Mouse (Mus musculus) intestine, postnatal 0 days (tissue): Measurements from ENCODE around the gene Fam129b. TPM values are rescaled to one million over a fixed set of nuclear protein-coding genes. Genes with fewer than 3 reads are reported as not detected.
A peak's percentile ranks its signal among the peaks of the same experiment; 100 is the strongest.

ENCODE experiments used
- ATAC-seq: fragments of 200-750 bp; cut with Nextera tagmentation; 2 replicates; pipeline ENCODE4 v1.8.0; 2017; ENCODE audit warnings: mild to moderate bottlenecking, moderate TSS enrichment, moderate library complexity
- H3K27ac ChIP-seq: fragments of 300-500 bp; sonication (generic); 2 replicates; pipeline ENCODE4 v1.5.1; 2014; ENCODE audit warnings: mild to moderate bottlenecking, low read depth, low read length, moderate library complexity
- H3K27me3 ChIP-seq: fragments of 300-500 bp; sonication (generic); replicated peaks from 2 replicates; pipeline ENCODE4 v1.6.1; 2014; ENCODE audit warnings: low read length, mixed read lengths; ENCODE audit not compliant: control insufficient read depth, insufficient read depth
- H3K36me3 ChIP-seq: fragments of 300-500 bp; sonication (generic); 2 replicates; pipeline ENCODE4 v1.6.1; 2014; ENCODE audit warnings: mild to moderate bottlenecking, moderate library complexity; ENCODE audit not compliant: control insufficient read depth, insufficient read depth
- H3K4me1 ChIP-seq: fragments of 300-500 bp; sonication (generic); replicated peaks from 2 replicates; pipeline ENCODE4 v1.6.1; 2014; ENCODE audit warnings: antibody characterized with exemption, low read length, mixed read lengths; ENCODE audit not compliant: control insufficient read depth, insufficient read depth
- H3K4me2 ChIP-seq: fragments of 300-500 bp; sonication (generic); replicated peaks from 2 replicates; pipeline ENCODE4 v1.6.1; 2014; ENCODE audit warnings: low read depth, mild to moderate bottlenecking, moderate library complexity
- H3K4me3 ChIP-seq: fragments of 300-500 bp; sonication (generic); 2 replicates; pipeline ENCODE4 v1.5.1; 2014; ENCODE audit warnings: low read depth, low read length
- H3K9ac ChIP-seq: fragments of 300-500 bp; sonication (generic); 2 replicates; pipeline ENCODE4 v1.6.1; 2014; ENCODE audit warnings: mild to moderate bottlenecking, low read depth, low read length
- H3K9me3 ChIP-seq: fragments of 300-500 bp; sonication (generic); 2 replicates; pipeline ENCODE4 v1.6.1; 2016; ENCODE audit warnings: mixed run types; ENCODE audit not compliant: control insufficient read depth
- CTCF ChIP-seq: sonication (generic); IDR thresholded peaks from 2 replicates; pipeline ENCODE4 v1.5.1; 2016; ENCODE audit warnings: low read depth, mild to moderate bottlenecking, control low read depth, antibody characterized with exemption, moderate library complexity
- WGBS: fragments of 180-500 bp; shearing (Covaris S2); extraction: QIAGEN DNeasy Blood & Tissue Kit; methylation state at CpG from one replicate; pipeline ENCODE4 v1.1.7; 2014; 5-methylcytosine and 5-hydroxymethylcytosine counted together
- polyA plus RNA-seq: library from polyadenylated mRNA; unstranded; fragments of >200 nt; fragmentation: Nextera tagmentation; extraction: Ambion mirVana; gene quantifications from 2 replicates; pipeline ENCODE4 v1.2.1, GENCODE M21; 2015

Gene Fam129b
- polyA plus RNA-seq, 1 experiment from 2014 or later: 15.3 TPM

GRCm38 (mm10) chr2:32884745-32885144 lies 8.8 kb downstream of the Fam129b start:
- no peak overlapping the region for H3K4me3 ChIP-seq
- no peak overlapping the region for H3K4me2 ChIP-seq
- no peak for TF ChIP-seq CTCF
- H3K36me3 ChIP-seq: no peaks in the 10 kb centered on the region
- peaks cover 18% of the 10 kb centered on the region for H3K4me1 ChIP-seq
- H3K9ac ChIP-seq: no peak overlapping the region
- H3K27ac ChIP-seq: no peak overlapping the region
- WGBS: 25% methylated on average over 7 of the region's 7 CpGs
- no peaks in the 10 kb centered on the region for H3K27me3 ChIP-seq
- no peaks in the 10 kb centered on the region for H3K9me3 ChIP-seq
- ATAC-seq: no peak

GRCm38 (mm10) chr2:32888029-32888428 lies 12.1 kb downstream of the Fam129b start:
- 24% methylated on average over 9 of the region's 9 CpGs for WGBS
- no peak overlapping the region for H3K4me2 ChIP-seq
- ATAC-seq: no peak
- H3K9ac ChIP-seq: no peak overlapping the region
- H3K4me1 ChIP-seq: peaks cover 3% of the 10 kb centered on the region
- no peak overlapping the region for H3K4me3 ChIP-seq
- H3K36me3 ChIP-seq: no peaks in the 10 kb centered on the region; the same call in 1 of the 2 replicates
- H3K9me3 ChIP-seq: no peaks in the 10 kb centered on the region
- no peak overlapping the region for H3K27ac ChIP-seq
- H3K27me3 ChIP-seq: no peaks in the 10 kb centered on the region
- no peak for TF ChIP-seq CTCF

GRCm38 (mm10) chr2:32888551-32888950 lies 12.6 kb downstream of the Fam129b start:
- no peaks in the 10 kb centered on the region; the same call in 1 of the 2 replicates for H3K36me3 ChIP-seq
- H3K9ac ChIP-seq: no peak overlapping the region
- no peak overlapping the region for H3K4me2 ChIP-seq
- ATAC-seq: no peak
- 0 out of 2 replicates have a peak overlapping the region, but pooled peaks have one; percentile 7 for H3K27ac ChIP-seq
- no peaks in the 10 kb centered on the region for H3K27me3 ChIP-seq
- peaks cover 3% of the 10 kb centered on the region for H3K4me1 ChIP-seq
- TF ChIP-seq CTCF: no peak
- no peak overlapping the region for H3K4me3 ChIP-seq
- WGBS: 44% methylated on average over 3 of the region's 3 CpGs
- H3K9me3 ChIP-seq: no peaks in the 10 kb centered on the region

GRCm38 (mm10) chr2:32890280-32890679 lies 14.4 kb downstream of the Fam129b start:
- Histone ChIP-seq H3K4me2 (no peak overlapping the region), H3K4me3 (no peak overlapping the region), H3K36me3 (no peaks in the 10 kb centered on the region; the same call in 1 of the 2 replicates), H3K9me3 (no peaks in the 10 kb centered on the region), H3K27me3 (no peaks in the 10 kb centered on the region), H3K4me1 (peaks cover 6% of the 10 kb centered on the region), H3K27ac (no peak overlapping the region), H3K9ac (no peak overlapping the region)
- no peak for ATAC-seq
- WGBS: 77% methylated on average over 3 of the region's 3 CpGs
- no peak for TF ChIP-seq CTCF

GRCm38 (mm10) chr2:32891278-32891677 lies 15.4 kb downstream of the Fam129b start:
- Histone ChIP-seq H3K4me2 (0 out of 2 replicates have a peak overlapping the region, but pooled peaks have one; percentile 30), H3K4me1 (peaks cover 6% of the 10 kb centered on the region), H3K9me3 (no peaks in the 10 kb centered on the region), H3K27me3 (no peaks in the 10 kb centered on the region), H3K27ac (no peak overlapping the region), H3K9ac (no peak overlapping the region), H3K36me3 (no peaks in the 10 kb centered on the region; the same call in 1 of the 2 replicates), H3K4me3 (no peak overlapping the region)
- no peak for TF ChIP-seq CTCF
- no peak for ATAC-seq
- WGBS: 33% methylated on average over 9 of the region's 9 CpGs

- Histone ChIP-seq H3K27me3 (no peaks in the 10 kb centered on the region), H3K4me1 (peaks cover 12% of the 10 kb centered on the region), H3K27ac (no peak overlapping the region), H3K36me3 (no peaks in the 10 kb centered on the region; the same call in 1 of the 2 replicates), H3K4me2 (no peak overlapping the region), H3K4me3 (no peak overlapping the region), H3K9ac (no peak overlapping the region), H3K9me3 (no peaks in the 10 kb centered on the region)
- 64% methylated on average over 14 of the region's 14 CpGs for WGBS
- no peak for ATAC-seq
- TF ChIP-seq CTCF: no peak
Observed at GRCm38 (mm10) chr2:32892490-32892889, 16.6 kb downstream of the Fam129b start.

GRCm38 (mm10) chr2:32894097-32894496 lies 18.2 kb downstream of the Fam129b start:
- TF ChIP-seq CTCF: no peak
- H3K27me3 ChIP-seq: no peaks in the 10 kb centered on the region
- ATAC-seq: no peak
- H3K9me3 ChIP-seq: no peaks in the 10 kb centered on the region
- no peak overlapping the region for H3K27ac ChIP-seq
- no peak overlapping the region for H3K4me2 ChIP-seq
- H3K9ac ChIP-seq: no peak overlapping the region
- no peaks in the 10 kb centered on the region; the same call in 1 of the 2 replicates for H3K36me3 ChIP-seq
- peaks cover 13% of the 10 kb centered on the region; the same call in 1 of the 2 replicates for H3K4me1 ChIP-seq
- no peak overlapping the region for H3K4me3 ChIP-seq
- WGBS: 38% methylated on average over 2 of the region's 2 CpGs
